Mouse (Mus musculus) MEL (cell line): ENCODE data around the gene Cd9. TPM values are rescaled to one million over a fixed set of nuclear protein-coding genes. Genes with fewer than 3 reads are reported as not detected.

Source experiments
- DNase-seq: peaks from one replicate; pipeline ENCODE4 v3.0.0; 2011; ENCODE audit warnings: low read depth, low spot score
- H3K27ac ChIP-seq: 2 replicates; pipeline ENCODE4 v1.5.1; 2012; ENCODE audit warnings: low read depth, mild to moderate bottlenecking, control low read depth, low read length, moderate library complexity; ENCODE audit not compliant: control insufficient read depth
- H3K27me3 ChIP-seq, 2 experiments: fragments of 150-350 bp in 1 of 2; sonication (generic) in 1 of 2; 2 replicates each; pipeline ENCODE4 v1.6.1; 2012; ENCODE audit warnings: low read length in 2 of 2, mild to moderate bottlenecking in 2 of 2, improper control_type of control experiment in 1 of 2, moderate library complexity in 1 of 2; ENCODE audit not compliant: insufficient read depth in 2 of 2, control insufficient read depth in 1 of 2
- H3K36me3 ChIP-seq, 2 experiments: 2 replicates each; pipeline ENCODE4 v1.6.1; 2012 to 2014; ENCODE audit warnings: low read length in 2 of 2, improper control_type of control experiment in 1 of 2, inconsistent platforms in 1 of 2, mild to moderate bottlenecking in 1 of 2; ENCODE audit not compliant: insufficient read depth in 2 of 2, control insufficient read depth in 1 of 2
- H3K4me1 ChIP-seq, 2 experiments: fragments of 150-350 bp in 1 of 2; sonication (generic) in 1 of 2; 2 replicates each; pipeline ENCODE4 v1.6.1; 2012; ENCODE audit warnings: low read length in 2 of 2, improper control_type of control experiment in 1 of 2, mild to moderate bottlenecking in 1 of 2; ENCODE audit not compliant: insufficient read depth in 2 of 2, control insufficient read depth in 1 of 2
- H3K4me3 ChIP-seq, 2 experiments: fragments of 150-350 bp in 1 of 2; sonication (generic) in 1 of 2; 2 replicates each; pipeline ENCODE4 v1.5.1; 2012; ENCODE audit warnings: low read depth in 2 of 2, low read length in 2 of 2, mild to moderate bottlenecking in 2 of 2, moderate library complexity in 2 of 2, control low read depth in 1 of 2, improper control_type of control experiment in 1 of 2; ENCODE audit not compliant: control insufficient read depth in 1 of 2, insufficient read depth in 1 of 2
- H3K79me2 ChIP-seq: 2 replicates; pipeline ENCODE4 v1.6.1; 2012; ENCODE audit warnings: mild to moderate bottlenecking, low read length, moderate library complexity; ENCODE audit not compliant: control insufficient read depth, poor library complexity, insufficient read depth
- H3K9ac ChIP-seq: 2 replicates; pipeline ENCODE4 v1.6.1; 2012; ENCODE audit warnings: low read depth, mild to moderate bottlenecking, control low read depth, low read length, moderate library complexity; ENCODE audit not compliant: control insufficient read depth, poor library complexity, severe bottlenecking
- H3K9me3 ChIP-seq: fragments of 150-350 bp; sonication (generic); replicated peaks from 2 replicates; pipeline ENCODE4 v1.6.1; 2012; ENCODE audit warnings: mild to moderate bottlenecking, low read length, improper control_type of control experiment, moderate library complexity; ENCODE audit not compliant: insufficient read depth
- CHD2 ChIP-seq: IDR thresholded peaks from 2 replicates; pipeline ENCODE4 v1.6.1; 2011; ENCODE audit warnings: low read length, improper control_type of control experiment
- CTCF ChIP-seq, 3 experiments: IDR thresholded peaks in 2 of 3; conservative IDR thresholded peaks in 1 of 3; 2 replicates each; pipeline ENCODE4 v1.5.1; 2011 to 2012; ENCODE audit warnings: low read length in 3 of 3, low read depth in 2 of 3, mild to moderate bottlenecking in 2 of 3, improper control_type of control experiment in 1 of 3, inconsistent platforms in 1 of 3, mixed read lengths in 1 of 3, moderate library complexity in 1 of 3; ENCODE audit not compliant: control insufficient read depth in 1 of 3, insufficient read depth in 1 of 3, poor library complexity in 1 of 3, severe bottlenecking in 1 of 3
- ELF1 ChIP-seq: IDR thresholded peaks from 2 replicates; pipeline ENCODE4 v1.6.1; 2014; ENCODE audit warnings: low read depth, mild to moderate bottlenecking, inconsistent platforms, low read length, improper control_type of control experiment, moderate library complexity
- EP300 ChIP-seq, 2 experiments: IDR thresholded peaks; 2 replicates each; pipeline ENCODE4 v1.6.1; 2011; ENCODE audit warnings: improper control_type of control experiment in 2 of 2, low read length in 2 of 2, low read depth in 1 of 2, mild to moderate bottlenecking in 1 of 2
- ETS1 ChIP-seq: IDR thresholded peaks from 2 replicates; pipeline ENCODE4 v1.6.1; 2012; ENCODE audit warnings: low read depth, mild to moderate bottlenecking, inconsistent platforms, low read length, improper control_type of control experiment, moderate library complexity
- GABPA ChIP-seq: IDR thresholded peaks from 2 replicates; pipeline ENCODE4 v1.6.1; 2012; ENCODE audit warnings: low read depth, mild to moderate bottlenecking, inconsistent platforms, low read length, improper control_type of control experiment, moderate library complexity
- GATA1 ChIP-seq: IDR thresholded peaks from 2 replicates; pipeline ENCODE4 v1.6.1; 2011; ENCODE audit warnings: low read depth, low read length, improper control_type of control experiment
- KAT2A ChIP-seq: conservative IDR thresholded peaks from 2 replicates; pipeline ENCODE4 v1.6.1; 2012; ENCODE audit warnings: low read depth, low read length, improper control_type of control experiment, inconsistent platforms
- MAZ ChIP-seq: IDR thresholded peaks from 2 replicates; pipeline ENCODE4 v1.6.1; 2012; ENCODE audit warnings: low read depth, mild to moderate bottlenecking, inconsistent platforms, low read length, improper control_type of control experiment
- MEF2A ChIP-seq: IDR thresholded peaks from 2 replicates; pipeline ENCODE4 v1.6.1; 2014; ENCODE audit warnings: low read depth, mild to moderate bottlenecking, inconsistent platforms, low read length, improper control_type of control experiment; ENCODE audit not compliant: poor library complexity, insufficient replicate concordance, severe bottlenecking; ENCODE audit errors: extremely low read depth
- POLR2A ChIP-seq, 2 experiments: IDR thresholded peaks; 2 replicates each; pipeline ENCODE4 v1.6.1; 2011 to 2012; ENCODE audit warnings: low read length in 2 of 2, mild to moderate bottlenecking in 2 of 2, control low read depth in 1 of 2, improper control_type of control experiment in 1 of 2, low read depth in 1 of 2, moderate library complexity in 1 of 2; ENCODE audit not compliant: control insufficient read depth in 1 of 2, insufficient read depth in 1 of 2, poor library complexity in 1 of 2
- POLR2AphosphoS2 ChIP-seq: IDR thresholded peaks from 2 replicates; pipeline ENCODE4 v1.6.1; 2011; ENCODE audit warnings: low read length, improper control_type of control experiment
- POLR2AphosphoS5 ChIP-seq: IDR thresholded peaks from 2 replicates; pipeline ENCODE4 v1.6.1; 2012; ENCODE audit warnings: low read depth, borderline replicate concordance, mild to moderate bottlenecking, inconsistent platforms, low read length, moderate library complexity, mixed read lengths
- RAD21 ChIP-seq: IDR thresholded peaks from 2 replicates; pipeline ENCODE4 v1.6.1; 2011; ENCODE audit warnings: mild to moderate bottlenecking, low read depth, low read length, improper control_type of control experiment
- RCOR1 ChIP-seq: IDR thresholded peaks from 2 replicates; pipeline ENCODE4 v1.6.1; 2012; ENCODE audit warnings: low read depth, mild to moderate bottlenecking, inconsistent platforms, low read length, improper control_type of control experiment
- SMC3 ChIP-seq: IDR thresholded peaks from 2 replicates; pipeline ENCODE4 v1.6.1; 2011; ENCODE audit warnings: low read depth, low read length, improper control_type of control experiment
- TAL1 ChIP-seq: IDR thresholded peaks from 2 replicates; pipeline ENCODE4 v1.6.1; 2012; ENCODE audit warnings: mild to moderate bottlenecking, inconsistent platforms, low read length, moderate library complexity, mixed read lengths
- TCF12 ChIP-seq: IDR thresholded peaks from 2 replicates; pipeline ENCODE4 v1.6.1; 2014; ENCODE audit warnings: low read depth, mild to moderate bottlenecking, inconsistent platforms, low read length, improper control_type of control experiment, moderate library complexity
- USF1 ChIP-seq: IDR thresholded peaks from 2 replicates; pipeline ENCODE4 v1.6.1; 2014; ENCODE audit warnings: low read depth, mild to moderate bottlenecking, inconsistent platforms, low read length, improper control_type of control experiment, moderate library complexity
- ZMIZ1 ChIP-seq: IDR thresholded peaks from 2 replicates; pipeline ENCODE4 v1.6.1; 2012; ENCODE audit warnings: low read depth, mild to moderate bottlenecking, inconsistent platforms, low read length, improper control_type of control experiment, moderate library complexity
- ZNF384 ChIP-seq: IDR thresholded peaks from 2 replicates; pipeline ENCODE4 v1.6.1; 2012; ENCODE audit warnings: low read depth, mild to moderate bottlenecking, inconsistent platforms, low read length, improper control_type of control experiment
- polyA plus RNA-seq, 2 experiments: library from polyadenylated mRNA; stranded (reverse) in 1 of 2; unstranded in 1 of 2; fragments of >175 nt in 1 of 2; fragments of >200 nt in 1 of 2; gene quantifications; 2 replicates each; pipeline versions ENCODE4 v1.2.1 to v1.2.4; 2012; ENCODE audit warnings: low replicate concordance in 2 of 2, low read depth in 1 of 2; ENCODE audit not compliant: insufficient read length in 2 of 2, insufficient read depth in 1 of 2, missing spikeins in 1 of 2
- total RNA-seq: library from RNA; depleted of rRNA; stranded (reverse); fragments of 300-350 nt; gene quantifications from 2 replicates; pipeline ENCODE4 v1.2.3, GENCODE M21; 2012

Cd9 gene
- total and polyA plus RNA-seq, 3 experiments, result 3.6 to 10.9 TPM; not detected in 1

- no peak overlapping the region for H3K4me3 ChIP-seq
Measured at GRCm38 (mm10) chr6:125473939-125474338, 20.7 kb downstream of the Cd9 start.

GRCm38 (mm10) chr6:125473321-125473721, 21.3 kb downstream of the Cd9 start:
- Histone ChIP-seq H3K36me3 (no peaks in the 10 kb centered on the region), H3K27ac (no peak overlapping the region), H3K4me3 (no peak overlapping the region), H3K79me2 (no peaks in the 10 kb centered on the region), H3K4me1 (peaks cover 0 to 10% of the 10 kb centered on the region in 2 experiments; a peak in 2 of 4 replicates), H3K9me3 (no peaks in the 10 kb centered on the region)
- DNase-seq, result peak; percentile 51
- TF ChIP-seq GABPA (no peak), TAL1 (peak; percentile 84), EP300 (IDR thresholded peaks at IDR 0.05; ENCODE audit: low read depth in 1 of 2, low read length in 2 of 2) (peak; percentile 35 to 69; a peak in 3 of 4 replicates), GATA1 (peak; percentile 38), MAZ (no peak), TCF12 (peak; percentile 71), ETS1 (peak; percentile 67; the same call in 1 of the 2 replicates)
- TF ChIP-seq, all 39 proteins: peak for 5
- no peaks in the 10 kb centered on the region for H3K27me3 ChIP-seq
- H3K9ac ChIP-seq, result no peak overlapping the region

More at GRCm38 (mm10) chr6:125473939-125474338, 20.7 kb downstream of the Cd9 start:
- Histone ChIP-seq H3K27ac (0 out of 2 replicates have a peak overlapping the region, but pooled peaks have one; percentile 1), H3K9ac (no peak overlapping the region), H3K9me3 (no peaks in the 10 kb centered on the region)
- DNase-seq, result no peak
- TF ChIP-seq ELF1 (no peak), POLR2AphosphoS2 (no peak), GATA1 (no peak), CTCF (IDR thresholded peaks at IDR 0.05 in 2 of 3, conservative IDR thresholded peaks at IDR 0.05 in 1 of 3; ENCODE audit: control insufficient read depth in 1 of 3, insufficient read depth in 1 of 3, low read depth in 2 of 3, low read length in 3 of 3, poor library complexity in 1 of 3, severe bottlenecking in 1 of 3) (no peak), MEF2A (no peak), SMC3 (no peak), ZNF384 (no peak), RAD21 (no peak), TCF12 (no peak), RCOR1 (no peak), POLR2A (IDR thresholded peaks at IDR 0.05; ENCODE audit: control insufficient read depth in 1 of 2, insufficient read depth in 1 of 2, low read depth in 1 of 2, low read length in 2 of 2, poor library complexity in 1 of 2) (no peak), POLR2AphosphoS5 (no peak), CHD2 (no peak), USF1 (no peak), ZMIZ1 (no peak), KAT2A (no peak), GABPA (no peak), MAZ (no peak), EP300 (IDR thresholded peaks at IDR 0.05; ENCODE audit: low read depth in 1 of 2, low read length in 2 of 2) (no peak)
- TF ChIP-seq, all 39 proteins: peak for 0
- H3K4me1 ChIP-seq, result peaks cover 0 to 10% of the 10 kb centered on the region in 2 experiments; a peak in 2 of 4 replicates
- no peaks in the 10 kb centered on the region for H3K27me3 ChIP-seq
- no peaks in the 10 kb centered on the region for H3K79me2 ChIP-seq
- no peaks in the 10 kb centered on the region for H3K36me3 ChIP-seq
